Comparison of ENCODE assay signal across 9 mouse cellular contexts in genomic region chr8:88450864-88451657, GRCm38 (mm10).
DNase-seq lines count a peak whose midpoint lies in the region; ATAC-seq and TF ChIP-seq lines count a peak whose summit lies in the region.
"Had no signal": no experiment of that assay in that cellular context is flagged by ENCODE, and none has a peak within 500 bp of the region (broad histone marks: within the 10 kb centered on the region; RNA-seq: fewer than 3 reads in every experiment).

No protein-coding gene starts in this region.

- no peaks in the 10 kb centered on the region for H3K9me3 ChIP-seq in kidney, embryonic 14.5 days (ENCODE audit: control insufficient read depth, low read length)
- peaks cover 2% of the 10 kb centered on the region; the same call in 1 of the 2 replicates for H3K9me3 ChIP-seq in limb, embryonic 12.5 days

- peak overlapping the region; percentile 14; the same call in 1 of the 2 replicates for H3K4me3 ChIP-seq in kidney, embryonic 14.5 days (ENCODE audit: low read length)
- H3K4me3 ChIP-seq in kidney, adult 2 months (ENCODE audit: insufficient read depth, low read depth, low read length): no peak overlapping the region
- H3K4me3 ChIP-seq in limb, embryonic 12.5 days (replicated peaks): peak overlapping the region; percentile 13; the same call in 1 of the 2 replicates

- no peak overlapping the region for H3K9ac ChIP-seq in kidney, embryonic 14.5 days (ENCODE audit: low read depth, low read length)
- no peak overlapping the region for H3K9ac ChIP-seq in limb, embryonic 12.5 days (replicated peaks)

- DNase-seq in kidney, adult 2 months: no peak
- DNase-seq in embryo, embryonic 9.5 days (ENCODE audit: extremely low spot score): peak; percentile 46
- DNase-seq in naive thymus-derived CD4-positive, alpha-beta T cell, adult 2 months (ENCODE audit: low read depth): peak; percentile 5
- DNase-seq in gastrocnemius, adult 8-10 months (ENCODE audit: low spot score in 2 of 2): no peak
- DNase-seq in urinary bladder, postnatal 10 days (ENCODE audit: low spot score): no peak
- no peak for DNase-seq in kidney, postnatal 25 days

- H3K27me3 ChIP-seq in kidney, embryonic 14.5 days (ENCODE audit: control insufficient read depth, insufficient read depth, low read length): peaks cover 39% of the 10 kb centered on the region
- peaks cover 4% of the 10 kb centered on the region; the same call in 1 of the 2 replicates for H3K27me3 ChIP-seq in kidney, adult 2 months (replicated peaks; ENCODE audit: control insufficient read depth, insufficient read depth, low read length)
- H3K27me3 ChIP-seq in limb, embryonic 12.5 days: peaks cover 54% of the 10 kb centered on the region

- WGBS in kidney, embryonic 14.5 days: 3% methylated on average over 26 of the region's 26 CpGs
- 23% methylated on average over 26 of the region's 26 CpGs for WGBS in kidney, adult 2 months
- 6% methylated on average over 26 of the region's 26 CpGs for WGBS in limb, embryonic 12.5 days

- no peak for ATAC-seq in kidney, embryonic 14.5 days (ENCODE audit: low FRiP score, low TSS enrichment)
- no peak for ATAC-seq in limb, embryonic 12.5 days (ENCODE audit: insufficient number of reproducible peaks, insufficient read depth, low FRiP score, low TSS enrichment, low read depth)

- H3K36me3 ChIP-seq in kidney, embryonic 14.5 days (ENCODE audit: control insufficient read depth, insufficient read depth, low read length): no peaks in the 10 kb centered on the region
- H3K36me3 ChIP-seq in kidney, adult 2 months (ENCODE audit: control insufficient read depth, insufficient read depth, low read length): no peaks in the 10 kb centered on the region
- H3K36me3 ChIP-seq in limb, embryonic 12.5 days: no peaks in the 10 kb centered on the region

- TF ChIP-seq POLR2A in kidney, adult 2 months (IDR thresholded peaks at IDR 0.05; ENCODE audit: low read depth, low read length): no peak

- no peak for TF ChIP-seq CTCF in kidney, adult 2 months (conservative IDR thresholded peaks at IDR 0.05; ENCODE audit: insufficient read depth, insufficient read length, low read depth, low read length)

- H3K27ac ChIP-seq in kidney, embryonic 14.5 days (ENCODE audit: low read depth, low read length): no peak overlapping the region
- no peak overlapping the region for H3K27ac ChIP-seq in kidney, adult 2 months (ENCODE audit: insufficient read depth, low read depth, low read length)
- no peak overlapping the region for H3K27ac ChIP-seq in limb, embryonic 12.5 days
- H3K27ac ChIP-seq: macrophage had no signal

- peaks cover 18% of the 10 kb centered on the region for H3K4me1 ChIP-seq in kidney, embryonic 14.5 days (ENCODE audit: control insufficient read depth, insufficient read depth, low read length)
- no peaks in the 10 kb centered on the region for H3K4me1 ChIP-seq in kidney, adult 2 months (ENCODE audit: control insufficient read depth, insufficient read depth, low read length)
- peaks cover 46% of the 10 kb centered on the region for H3K4me1 ChIP-seq in limb, embryonic 12.5 days (replicated peaks)

- H3K4me2 ChIP-seq in kidney, embryonic 14.5 days (replicated peaks; ENCODE audit: low read depth, low read length): peak overlapping the region; percentile 27
- peak overlapping the region; percentile 48 for H3K4me2 ChIP-seq in limb, embryonic 12.5 days

Comparison
In these comparisons a context has a peak if more than half of its experiments do, and no peak if none do; other contexts are left out.
1. DNase-seq: peak in embryo, embryonic 9.5 days (single experiment) and naive thymus-derived CD4-positive, alpha-beta T cell, adult 2 months (single experiment); none in kidney, adult 2 months (single experiment), gastrocnemius, adult 8-10 months (0 of 2), urinary bladder, postnatal 10 days (single experiment) and kidney, postnatal 25 days (0 of 2).